Mouse (Mus musculus) MN1 (cell line): Measurements from ENCODE around the gene Med12l.
"Not testable (repeated sequence)": the region's sequence is repeated elsewhere in the genome, so short reads cannot be mapped to it uniquely, and the experiment has no call there.

Source experiments
- DNase-seq: peaks from one replicate; pipeline ENCODE4 v3.0.0-alpha.2; 2016; ENCODE audit warnings: low spot score

Gene Med12l

DNA sequence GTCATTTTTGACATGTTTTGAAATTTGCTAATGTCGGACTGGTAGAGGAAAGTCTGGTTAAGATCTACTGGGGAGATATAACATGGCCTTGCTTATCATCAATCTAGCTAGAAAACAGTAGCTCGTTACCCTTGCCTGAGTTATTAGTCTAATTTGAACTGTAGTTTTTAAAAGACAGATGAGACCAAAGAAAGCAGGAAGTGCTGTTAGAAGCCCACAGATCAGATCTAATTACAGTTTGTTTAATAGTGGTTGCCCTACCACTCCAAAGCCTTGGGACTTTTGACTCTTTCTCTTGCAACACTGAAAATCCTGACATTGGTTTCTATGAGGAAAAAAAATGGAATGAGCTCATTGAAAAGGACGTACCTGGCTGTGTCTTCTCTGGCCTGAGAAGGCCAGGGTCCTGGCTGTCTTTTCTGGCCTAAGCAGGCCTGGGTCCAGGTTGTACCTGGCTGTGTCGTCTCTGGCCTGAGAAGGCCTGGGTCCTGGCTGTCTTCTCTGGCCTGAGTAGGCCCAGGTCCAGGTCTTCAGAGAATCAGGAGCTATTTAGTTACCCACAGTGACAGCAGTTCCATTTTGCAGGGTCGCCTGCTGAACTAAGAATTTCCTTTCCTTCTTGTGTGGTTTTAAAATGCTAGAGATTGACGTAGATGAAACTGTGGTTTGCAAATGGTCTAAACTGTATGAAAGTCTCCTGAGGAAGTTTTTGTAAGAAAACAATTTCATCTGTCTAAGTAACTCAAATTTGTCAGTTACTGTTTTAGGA, 95.8 kb downstream of the Med12l start, which contains the start of gene Gpr171:
Gene Gpr171, minus strand, starts transcription at position 604 of the 769 bp plus-strand sequence.
- DNase-seq = no peak

- DNase-seq = no peak
These were observed 96.5 kb downstream of the Med12l start for GRCm38 (mm10) chr3:59102146-59102545.

DNA sequence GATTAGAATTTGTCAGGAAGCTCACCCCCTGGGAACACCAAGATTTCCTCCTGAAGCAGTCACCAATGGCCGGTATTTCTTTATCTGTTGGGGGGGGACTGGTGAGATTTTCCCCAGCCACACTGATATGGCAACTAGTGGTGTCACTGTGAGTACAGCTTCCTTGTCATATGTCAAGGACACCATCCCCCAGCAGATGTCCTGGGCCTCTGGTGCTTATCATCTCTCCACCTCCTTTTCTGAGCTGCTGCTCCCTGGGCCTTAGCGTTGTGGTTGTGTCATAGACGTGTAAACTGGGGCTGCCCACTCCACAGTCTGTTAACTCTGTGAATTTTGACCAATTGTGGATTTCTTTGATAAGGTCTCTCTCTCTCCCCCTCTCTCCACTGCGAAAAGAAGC, 98.8 kb downstream of the Med12l start:
- DNase-seq = no peak

GRCm38 (mm10) chr3:59107439-59107838, 101.8 kb downstream of the Med12l start:
- DNase-seq = no peak

DNA sequence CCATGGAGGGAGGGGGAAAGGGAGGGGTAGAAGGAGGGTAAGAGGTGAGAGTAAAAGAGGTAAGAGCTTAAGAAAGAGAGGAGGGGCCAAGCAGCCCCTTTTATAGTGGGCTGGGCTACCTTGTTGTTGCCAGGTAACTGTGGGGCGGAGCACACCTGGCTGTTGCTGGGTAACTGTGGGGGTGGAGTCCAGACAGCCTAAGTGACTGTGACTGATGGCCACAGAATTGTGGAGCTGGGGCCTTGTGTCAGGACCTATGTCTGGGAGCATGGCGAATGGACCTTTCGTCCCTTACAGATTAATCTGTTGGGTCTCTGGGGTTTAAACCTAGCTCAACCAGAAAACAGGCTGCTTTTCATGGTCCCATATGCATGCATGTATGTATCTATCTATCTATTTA, 104.2 kb downstream of the Med12l start:
- not testable (repeated sequence) for DNase-seq

- DNase-seq = no peak
These were observed 106.3 kb downstream of the Med12l start for GRCm38 (mm10) chr3:59111944-59112343.

DNA sequence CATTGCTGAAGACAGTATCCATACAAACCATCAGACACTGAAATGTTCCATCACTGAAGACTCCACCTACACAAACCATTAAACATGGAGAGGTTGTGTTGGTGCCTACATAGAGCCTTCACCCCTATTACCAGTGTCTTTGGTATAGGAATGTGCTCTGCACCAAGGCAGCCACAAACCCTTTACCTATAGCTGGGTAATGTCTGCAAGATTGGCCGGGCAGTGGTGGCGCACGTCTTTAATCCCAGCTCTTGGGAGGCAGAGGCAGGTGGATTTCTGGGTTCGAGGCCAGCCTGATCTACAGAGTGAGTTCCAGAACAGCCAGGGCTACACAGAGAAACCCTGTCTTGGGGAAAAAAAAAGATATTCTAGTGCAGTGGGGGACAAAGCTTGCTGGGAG, 107.7 kb downstream of the Med12l start:
- not testable (repeated sequence) for DNase-seq

- no peak for DNase-seq
These were observed 108.4 kb downstream of the Med12l start for GRCm38 (mm10) chr3:59113973-59114517.

DNA sequence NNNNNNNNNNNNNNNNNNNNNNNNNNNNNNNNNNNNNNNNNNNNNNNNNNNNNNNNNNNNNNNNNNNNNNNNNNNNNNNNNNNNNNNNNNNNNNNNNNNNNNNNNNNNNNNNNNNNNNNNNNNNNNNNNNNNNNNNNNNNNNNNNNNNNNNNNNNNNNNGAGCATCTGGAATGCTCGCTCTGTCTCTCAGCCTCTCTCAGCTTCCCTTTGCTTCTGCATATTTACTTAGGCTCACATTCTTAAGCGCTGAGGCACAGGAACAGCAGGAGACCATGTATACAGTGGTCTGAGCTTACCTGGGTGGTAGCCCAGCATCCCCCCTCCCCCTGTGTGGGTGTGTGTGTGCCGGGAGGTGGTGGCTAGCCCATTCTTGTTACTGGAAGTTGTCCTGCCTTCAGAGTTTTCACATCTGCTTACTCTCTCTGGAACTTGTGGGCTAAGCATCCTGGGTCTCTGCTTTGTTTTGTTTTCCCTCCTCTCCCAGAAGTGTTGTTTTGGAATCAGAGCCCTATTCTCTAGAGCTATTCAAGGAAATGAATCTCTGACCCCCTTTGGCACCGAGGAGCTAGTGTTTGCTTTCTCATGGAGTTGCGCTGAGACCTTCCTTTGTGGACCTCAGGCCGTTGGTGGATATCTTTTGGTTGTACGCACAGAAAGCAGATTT, 115.6 kb downstream of the Med12l start:
- DNase-seq = no peak

DNA sequence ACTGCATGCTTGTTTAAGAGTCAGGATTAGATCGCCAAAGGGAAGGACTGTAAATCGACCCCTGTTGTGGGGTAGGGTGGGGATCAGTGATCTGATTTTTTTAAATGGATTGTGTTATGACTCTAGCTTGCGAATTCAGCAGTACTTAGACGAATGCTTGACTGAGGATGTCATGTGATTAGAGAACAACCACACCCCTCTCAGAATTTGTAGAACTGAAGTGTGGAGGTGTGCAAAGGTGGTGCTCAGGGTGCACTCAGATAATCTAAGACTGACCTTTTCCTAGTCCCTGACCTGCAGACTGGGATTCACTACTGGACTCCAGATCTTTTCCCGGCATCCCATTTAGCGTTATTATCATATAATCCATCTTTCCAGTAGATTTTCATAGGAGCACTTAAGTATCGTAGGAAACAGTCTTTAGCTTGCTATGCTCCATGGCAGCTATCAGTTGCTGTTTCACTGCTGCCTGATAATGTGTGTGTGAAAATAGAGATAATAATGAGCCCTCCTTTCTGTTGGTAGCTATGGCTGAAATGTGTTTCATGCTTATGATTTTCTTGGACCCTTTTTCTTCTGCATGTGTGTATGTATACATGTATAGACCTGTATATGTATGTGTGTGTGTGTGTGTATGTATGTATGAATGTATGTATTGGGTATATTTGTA, 116.3 kb downstream of the Med12l start:
- no peak for DNase-seq

- DNase-seq = no peak
These were observed 119.4 kb downstream of the Med12l start for GRCm38 (mm10) chr3:59125022-59125421.

- DNase-seq = no peak
These were observed 120.3 kb downstream of the Med12l start for GRCm38 (mm10) chr3:59125783-59126555.

DNA sequence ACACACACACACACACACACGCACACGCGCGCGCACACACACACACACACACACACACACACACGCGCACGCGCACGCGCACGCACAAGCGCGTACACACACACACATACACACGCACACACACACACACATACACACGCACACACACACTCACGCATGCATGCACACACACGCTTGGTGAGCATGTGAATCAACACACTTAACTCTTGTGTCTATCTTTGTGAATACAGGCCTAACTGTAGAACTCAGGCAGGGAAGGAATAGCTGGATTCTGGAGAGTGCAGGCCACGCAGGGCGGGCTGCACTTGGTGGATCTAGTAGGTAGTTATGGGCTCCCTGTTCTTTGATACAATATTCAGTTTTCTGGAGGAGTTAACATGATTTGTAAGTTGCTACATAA, 123.1 kb downstream of the Med12l start:
- DNase-seq = no peak

DNA sequence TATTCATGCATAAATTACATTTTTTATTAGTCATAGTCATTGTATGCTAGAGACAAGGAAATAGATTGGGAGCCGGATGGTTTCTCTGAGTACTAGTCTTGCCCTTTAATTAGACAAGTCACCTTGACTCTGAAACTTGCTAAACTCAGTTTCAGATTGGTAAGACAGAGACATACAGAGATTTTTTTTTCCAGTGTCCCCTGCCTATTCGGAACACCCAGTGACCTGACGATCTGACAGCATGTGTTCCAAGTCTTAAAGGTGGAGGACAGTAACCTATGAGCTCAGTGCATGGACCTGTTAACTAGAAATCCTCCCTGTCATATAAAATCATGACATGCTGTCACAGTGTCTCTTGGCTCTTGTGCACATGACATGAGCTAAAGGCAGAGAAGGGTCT, 123.9 kb downstream of the Med12l start:
- no peak for DNase-seq

DNA sequence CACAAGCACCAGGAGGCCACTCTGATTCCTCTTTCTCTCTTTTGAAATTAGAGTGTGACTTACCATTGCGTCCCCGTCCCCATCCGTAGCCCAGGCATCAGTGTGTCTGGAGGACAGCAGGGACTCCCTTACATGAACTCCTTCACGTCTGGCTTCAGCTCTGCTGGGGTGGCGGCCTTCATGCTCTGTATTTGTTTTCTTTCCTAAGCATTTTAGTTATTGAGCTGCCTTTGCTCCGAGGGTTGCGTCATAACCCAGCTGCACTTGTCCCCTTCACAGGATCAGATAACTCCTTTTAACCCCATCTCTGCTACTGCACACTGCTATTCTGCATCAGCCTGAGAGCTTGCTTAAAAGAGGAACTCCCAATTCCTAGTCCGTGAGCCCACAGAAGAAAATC, 124.8 kb downstream of the Med12l start:
- DNase-seq = no peak

- DNase-seq = no peak
These were observed 125.5 kb downstream of the Med12l start for GRCm38 (mm10) chr3:59131081-59131480.

DNA sequence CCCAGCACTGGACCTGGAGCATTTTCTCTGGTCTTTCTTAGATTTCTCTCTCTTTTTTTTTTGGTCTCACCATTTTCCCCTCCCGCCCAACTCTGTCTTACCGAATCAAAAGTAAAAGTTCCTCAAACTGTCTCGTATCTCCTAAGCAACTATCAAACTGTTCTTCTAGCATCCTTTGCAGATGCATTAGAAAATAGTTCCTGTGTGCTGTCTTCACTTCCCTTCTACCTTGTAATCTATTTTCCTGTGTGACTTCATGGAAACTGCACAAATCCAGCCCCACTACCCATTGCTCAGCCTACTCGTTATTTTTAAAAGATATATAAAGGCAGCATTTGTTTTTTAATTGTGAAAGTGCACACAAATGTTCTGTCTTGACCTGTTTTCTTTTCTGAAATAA, 126.3 kb downstream of the Med12l start:
- DNase-seq = no peak

GRCm38 (mm10) chr3:59133189-59133588, 127.6 kb downstream of the Med12l start:
- DNase-seq = no peak

DNA sequence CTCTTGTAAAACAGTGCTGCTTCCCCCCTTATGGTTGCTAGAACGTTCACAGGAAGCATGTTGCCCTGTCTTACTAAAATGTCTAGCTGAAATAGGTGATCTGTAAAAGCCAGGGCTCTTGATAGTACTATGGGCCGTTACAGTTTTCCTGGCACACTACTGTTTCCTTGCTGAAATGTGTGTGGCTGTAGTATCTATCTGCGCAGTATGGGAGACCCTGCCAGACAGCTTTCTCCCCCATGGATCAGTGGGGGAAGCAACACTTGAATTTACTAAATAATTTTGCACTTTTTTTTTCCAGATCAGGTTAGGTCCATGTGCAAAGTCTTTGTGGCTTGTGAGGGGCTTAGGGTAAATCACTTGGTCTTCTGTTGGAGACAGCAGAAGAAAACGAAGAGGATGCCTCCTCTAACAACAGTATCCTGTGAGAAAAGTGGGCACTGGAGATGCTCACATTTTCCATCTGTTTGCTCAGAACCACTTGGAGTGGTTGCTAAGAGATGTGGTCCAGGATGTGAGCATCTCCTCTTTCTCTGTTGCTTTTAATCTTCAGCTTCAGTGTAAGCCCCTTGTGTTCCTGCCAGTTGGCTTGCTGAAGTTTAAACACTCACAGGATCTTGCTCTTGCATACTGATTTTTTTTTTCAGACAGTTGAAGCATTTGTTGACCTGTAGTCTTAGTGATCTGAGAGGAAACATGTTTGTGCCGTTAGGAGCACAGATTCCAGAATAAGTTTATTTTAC, 130.5 kb downstream of the Med12l start:
- DNase-seq = no peak

DNA sequence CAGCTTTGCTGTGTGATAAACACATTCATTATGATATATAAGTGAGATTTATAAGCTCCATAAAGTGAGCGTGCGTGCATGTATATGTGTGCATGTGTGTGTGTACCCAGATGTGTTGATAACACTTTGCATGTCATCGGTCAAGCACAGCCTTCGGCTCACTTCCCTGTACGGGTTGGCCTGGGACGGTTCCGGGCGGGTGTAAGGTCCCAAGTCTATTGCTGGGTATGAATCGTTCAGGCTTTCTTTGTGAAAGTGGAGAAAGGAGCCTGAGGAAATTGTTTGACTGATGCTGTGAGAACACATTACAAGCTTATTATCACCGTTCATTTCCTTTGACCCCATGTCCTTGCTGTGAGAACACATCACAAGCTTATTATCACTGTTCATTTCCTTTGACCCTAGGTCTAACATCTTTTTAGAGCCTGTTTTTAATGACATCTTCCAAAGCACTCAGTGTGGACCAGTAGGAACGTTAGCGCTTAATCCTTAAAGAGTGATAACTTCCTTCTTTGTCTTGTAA, 133.4 kb downstream of the Med12l start:
- DNase-seq = no peak

GRCm38 (mm10) chr3:59139651-59140051, 134.0 kb downstream of the Med12l start:
- DNase-seq = no peak
